Comparison of ENCODE assay signal across 8 mouse cellular contexts in genomic region chr2:26123079-26123648, GRCm38 (mm10). TPM values are rescaled to one million over a fixed set of nuclear protein-coding genes. Genes with fewer than 3 reads are reported as not detected.
DNase-seq lines count a peak whose midpoint lies in the region; ATAC-seq and TF ChIP-seq lines count a peak whose summit lies in the region.

Gene Nacc2 (minus strand): TSS chr2:26123220.

- peak within 1 kb of the TSS; percentile 65 for H3K4me3 ChIP-seq in testis, adult 2 months (ENCODE audit: control insufficient read depth, low read depth, low read length)
- peak within 1 kb of the TSS; percentile 82 for H3K4me3 ChIP-seq in embryonic facial prominence, embryonic 11.5 days (ENCODE audit: low read depth, low read length)
- H3K4me3 ChIP-seq in heart, embryonic 14.5 days (ENCODE audit: control insufficient read depth in 1 of 2, insufficient read depth in 1 of 2, low read depth in 1 of 2, low read length in 2 of 2): peak within 1 kb of the TSS; percentile 83 to 90
- H3K4me3 ChIP-seq in midbrain, embryonic 16.5 days (ENCODE audit: low read depth, low read length): peak within 1 kb of the TSS; percentile 70

- no peak for DNase-seq in testis, postnatal 14 days (ENCODE audit: low spot score)
- no peak for DNase-seq in embryonic facial prominence, embryonic 11.5 days (ENCODE audit: low spot score)
- no peak for DNase-seq in left cerebral cortex, adult 8-10 months (ENCODE audit: low spot score in 2 of 2)
- no peak for DNase-seq in right cerebral cortex, adult 2 months (ENCODE audit: low spot score in 2 of 2)
- DNase-seq in B cell, adult 2 months: no peak

- no peak for TF ChIP-seq POLR2A in testis, adult 2 months (IDR thresholded peaks at IDR 0.05; ENCODE audit: control insufficient read depth, low read depth, low read length)

- H3K9ac ChIP-seq in embryonic facial prominence, embryonic 11.5 days (replicated peaks; ENCODE audit: low read length): peak within 1 kb of the TSS; percentile 72
- H3K9ac ChIP-seq in heart, embryonic 14.5 days (ENCODE audit: low read length): peak within 1 kb of the TSS; percentile 86
- peak within 1 kb of the TSS; percentile 69 for H3K9ac ChIP-seq in midbrain, embryonic 16.5 days (ENCODE audit: low read depth, low read length)

- peak within 1 kb of the TSS; percentile 96 for H3K4me2 ChIP-seq in embryonic facial prominence, embryonic 11.5 days (ENCODE audit: low read depth, low read length)
- peak within 1 kb of the TSS; percentile 94 for H3K4me2 ChIP-seq in heart, embryonic 14.5 days (ENCODE audit: low read length)
- H3K4me2 ChIP-seq in midbrain, embryonic 16.5 days (ENCODE audit: low read length): peak within 1 kb of the TSS; percentile 90

- peaks cover 22% of the 10 kb centered on the region for H3K4me1 ChIP-seq in testis, adult 2 months (ENCODE audit: control insufficient read depth, insufficient read depth, low read length)
- peaks cover 5% of the 10 kb centered on the region for H3K4me1 ChIP-seq in embryonic facial prominence, embryonic 11.5 days (ENCODE audit: control insufficient read depth, insufficient read depth, low read length)
- H3K4me1 ChIP-seq in heart, embryonic 14.5 days (ENCODE audit: control insufficient read depth in 2 of 2, insufficient read depth in 2 of 2, low read length in 2 of 2): peaks cover 21 to 37% of the 10 kb centered on the region in 2 experiments
- H3K4me1 ChIP-seq in midbrain, embryonic 16.5 days (ENCODE audit: control insufficient read depth, insufficient read depth, low read length): peaks cover 11% of the 10 kb centered on the region

- 20% methylated on average over 9 of the region's 9 CpGs for WGBS in embryonic facial prominence, embryonic 11.5 days
- 31% methylated on average over 9 of the region's 9 CpGs for WGBS in heart, embryonic 14.5 days
- WGBS in midbrain, embryonic 16.5 days: 28% methylated on average over 9 of the region's 9 CpGs

- no peak for TF ChIP-seq CTCF in testis, adult 2 months (IDR thresholded peaks at IDR 0.05; ENCODE audit: control insufficient read depth, insufficient read depth, insufficient replicate concordance, low read depth, low read length)

- no peak for ATAC-seq in embryonic facial prominence, embryonic 11.5 days (replicated peaks; ENCODE audit: insufficient number of reproducible peaks, low FRiP score, low TSS enrichment, low read depth)
- ATAC-seq in heart, embryonic 14.5 days (ENCODE audit: insufficient number of reproducible peaks, insufficient read depth, low FRiP score, low read depth): no peak
- 0 out of 2 replicates have a peak, but pooled peaks have one; percentile 46 for ATAC-seq in midbrain, embryonic 16.5 days

- no peaks in the 10 kb centered on the region for H3K36me3 ChIP-seq in testis, adult 2 months (ENCODE audit: control insufficient read depth, insufficient read depth, low read length)
- H3K36me3 ChIP-seq in embryonic facial prominence, embryonic 11.5 days (replicated peaks; ENCODE audit: control insufficient read depth, insufficient read depth, low read depth, low read length): no peaks in the 10 kb centered on the region
- H3K36me3 ChIP-seq in heart, embryonic 14.5 days (ENCODE audit: control insufficient read depth, insufficient read depth, low read length): no peaks in the 10 kb centered on the region
- H3K36me3 ChIP-seq in midbrain, embryonic 16.5 days (ENCODE audit: control insufficient read depth, insufficient read depth, low read length): no peaks in the 10 kb centered on the region

- no peaks in the 10 kb centered on the region for H3K27me3 ChIP-seq in testis, adult 2 months (ENCODE audit: control insufficient read depth, insufficient read depth, low read length)
- peaks cover 20% of the 10 kb centered on the region for H3K27me3 ChIP-seq in embryonic facial prominence, embryonic 11.5 days (ENCODE audit: control insufficient read depth, insufficient read depth, low read length)
- no peaks in the 10 kb centered on the region; the same call in 1 of the 2 replicates for H3K27me3 ChIP-seq in heart, embryonic 14.5 days (ENCODE audit: control insufficient read depth, insufficient read depth, low read length)
- H3K27me3 ChIP-seq in midbrain, embryonic 16.5 days (ENCODE audit: control insufficient read depth, insufficient read depth, low read depth, low read length): peaks cover 23% of the 10 kb centered on the region

- H3K27ac ChIP-seq in testis, adult 2 months (ENCODE audit: control insufficient read depth, insufficient read depth, low read depth, low read length): peak within 1 kb of the TSS; percentile 41
- no peak within 1 kb of the TSS for H3K27ac ChIP-seq in embryonic facial prominence, embryonic 11.5 days (replicated peaks; ENCODE audit: low read depth, low read length)
- H3K27ac ChIP-seq in heart, embryonic 14.5 days (replicated peaks in 1 of 2; ENCODE audit: control insufficient read depth in 1 of 2, insufficient read depth in 1 of 2, low read depth in 2 of 2, low read length in 2 of 2): peak within 1 kb of the TSS in 1 of 2 experiments; percentile 41; a peak in 1 of 4 replicates
- no peak within 1 kb of the TSS for H3K27ac ChIP-seq in midbrain, embryonic 16.5 days (ENCODE audit: low read length)

- no peaks in the 10 kb centered on the region for H3K9me3 ChIP-seq in embryonic facial prominence, embryonic 11.5 days (replicated peaks; ENCODE audit: control insufficient read depth, low read length)
- no peaks in the 10 kb centered on the region for H3K9me3 ChIP-seq in heart, embryonic 14.5 days (ENCODE audit: control insufficient read depth, low read length)
- H3K9me3 ChIP-seq in midbrain, embryonic 16.5 days (replicated peaks; ENCODE audit: control insufficient read depth, low read length, poor library complexity, severe bottlenecking): no peaks in the 10 kb centered on the region

RNA-seq across cellular contexts. Expression of gene Nacc2, which starts in this region (rescaled TPM):
- 5.2 and 5.3 TPM in 2 replicates for polyA plus RNA-seq in testis, adult 2 months (2012; rRNA removed)
- polyA plus RNA-seq in embryonic facial prominence, embryonic 11.5 days (2014; fragmentation: Nextera tagmentation; extraction: Ambion mirVana): 2.7 and 3.6 TPM in 2 replicates
- 6.2 and 6.9 TPM in 2 replicates for polyA plus RNA-seq in heart, embryonic 14.5 days (2014; fragmentation: Nextera tagmentation; extraction: Ambion mirVana)
- 10 to 100 TPM; 82.0 to 82.9 (median 82.7) TPM for total RNA-seq in left cerebral cortex, adult 8-10 months (2022)
- 14.1 and 18.1 TPM in 2 replicates for polyA plus RNA-seq in midbrain, embryonic 16.5 days (2015; fragmentation: Nextera tagmentation; extraction: Ambion mirVana)
